Mouse (Mus musculus): Measurements from ENCODE around the gene Jag2. TPM values are rescaled to one million over a fixed set of nuclear protein-coding genes. Genes with fewer than 3 reads are reported as not detected.

Gene Jag2
- polyA plus RNA-seq, 1 experiment from 2014 or later: 13.1 TPM

GRCm38 (mm10) chr12:112917906-112918305 lies 11.7 kb downstream of the Jag2 start:
- no peak overlapping the region for H3K4me2 ChIP-seq (ENCODE audit: low read depth, low read length)

GRCm38 (mm10) chr12:112917486-112917885 lies 12.1 kb downstream of the Jag2 start:
- no peaks in the 10 kb centered on the region for H3K4me1 ChIP-seq (ENCODE audit: control insufficient read depth, insufficient read depth, low read length)
- WGBS: 76% methylated on average over 11 of the region's 11 CpGs
- no peaks in the 10 kb centered on the region for H3K27me3 ChIP-seq (replicated peaks; ENCODE audit: control insufficient read depth, insufficient read depth, low read length)
- no peak for ATAC-seq (ENCODE audit: low read depth)
- H3K4me2 ChIP-seq (ENCODE audit: low read depth, low read length): no peak overlapping the region
- no peaks in the 10 kb centered on the region for H3K9me3 ChIP-seq (ENCODE audit: control insufficient read depth, low read length)
- 0 out of 2 replicates have a peak, but pooled peaks cover 3% of the 10 kb centered on the region for H3K36me3 ChIP-seq (ENCODE audit: control insufficient read depth, insufficient read depth, low read length)
- no peak overlapping the region for H3K27ac ChIP-seq (replicated peaks; ENCODE audit: low read depth, low read length)
- H3K9ac ChIP-seq (ENCODE audit: low read depth, low read length): no peak overlapping the region
- H3K4me3 ChIP-seq (ENCODE audit: low read depth, low read length): no peak overlapping the region
- no peak for DNase-seq (ENCODE audit: low spot score)

More at GRCm38 (mm10) chr12:112917906-112918305, 11.7 kb downstream of the Jag2 start:
- no peak overlapping the region for H3K4me3 ChIP-seq (ENCODE audit: low read depth, low read length)
- no peaks in the 10 kb centered on the region for H3K9me3 ChIP-seq (ENCODE audit: control insufficient read depth, low read length)
- H3K27ac ChIP-seq (replicated peaks; ENCODE audit: low read depth, low read length): no peak overlapping the region
- H3K36me3 ChIP-seq (ENCODE audit: control insufficient read depth, insufficient read depth, low read length): 0 out of 2 replicates have a peak, but pooled peaks cover 3% of the 10 kb centered on the region
- WGBS: 49% methylated on average over 6 of the region's 8 CpGs
- no peaks in the 10 kb centered on the region for H3K27me3 ChIP-seq (replicated peaks; ENCODE audit: control insufficient read depth, insufficient read depth, low read length)
- H3K4me1 ChIP-seq (ENCODE audit: control insufficient read depth, insufficient read depth, low read length): no peaks in the 10 kb centered on the region
- no peak overlapping the region for H3K9ac ChIP-seq (ENCODE audit: low read depth, low read length)
- DNase-seq (ENCODE audit: low spot score) (no peak), ATAC-seq (ENCODE audit: low read depth) (no peak)

GRCm38 (mm10) chr12:112916698-112917400 lies 12.7 kb downstream of the Jag2 start:
- Histone ChIP-seq H3K27ac (replicated peaks; ENCODE audit: low read depth, low read length) (no peak overlapping the region), H3K36me3 (ENCODE audit: control insufficient read depth, insufficient read depth, low read length) (0 out of 2 replicates have a peak, but pooled peaks cover 3% of the 10 kb centered on the region), H3K4me3 (ENCODE audit: low read depth, low read length) (no peak overlapping the region), H3K4me2 (ENCODE audit: low read depth, low read length) (no peak overlapping the region), H3K4me1 (ENCODE audit: control insufficient read depth, insufficient read depth, low read length) (no peaks in the 10 kb centered on the region), H3K9me3 (ENCODE audit: control insufficient read depth, low read length) (no peaks in the 10 kb centered on the region), H3K9ac (ENCODE audit: low read depth, low read length) (no peak overlapping the region), H3K27me3 (replicated peaks; ENCODE audit: control insufficient read depth, insufficient read depth, low read length) (no peaks in the 10 kb centered on the region)
- ATAC-seq (ENCODE audit: low read depth) (peak; percentile 26; the same call in 1 of the 2 replicates), DNase-seq (ENCODE audit: low spot score) (no peak)
- WGBS: 85% methylated on average over 12 of the region's 16 CpGs

GRCm38 (mm10) chr12:112915587-112915986 lies 14.0 kb downstream of the Jag2 start:
- no peak for DNase-seq (ENCODE audit: low spot score)
- Histone ChIP-seq H3K9me3 (ENCODE audit: control insufficient read depth, low read length) (no peaks in the 10 kb centered on the region), H3K36me3 (ENCODE audit: control insufficient read depth, insufficient read depth, low read length) (0 out of 2 replicates have a peak, but pooled peaks cover 3% of the 10 kb centered on the region), H3K9ac (ENCODE audit: low read depth, low read length) (no peak overlapping the region), H3K27me3 (replicated peaks; ENCODE audit: control insufficient read depth, insufficient read depth, low read length) (no peaks in the 10 kb centered on the region), H3K4me1 (ENCODE audit: control insufficient read depth, insufficient read depth, low read length) (no peaks in the 10 kb centered on the region), H3K4me3 (ENCODE audit: low read depth, low read length) (no peak overlapping the region), H3K4me2 (ENCODE audit: low read depth, low read length) (no peak overlapping the region), H3K27ac (replicated peaks; ENCODE audit: low read depth, low read length) (no peak overlapping the region)
- ATAC-seq (ENCODE audit: low read depth): no peak
- WGBS: 72% methylated on average over 13 of the region's 13 CpGs

- Histone ChIP-seq H3K36me3 (ENCODE audit: control insufficient read depth, insufficient read depth, low read length) (0 out of 2 replicates have a peak, but pooled peaks cover 3% of the 10 kb centered on the region), H3K27me3 (replicated peaks; ENCODE audit: control insufficient read depth, insufficient read depth, low read length) (no peaks in the 10 kb centered on the region), H3K4me1 (ENCODE audit: control insufficient read depth, insufficient read depth, low read length) (no peaks in the 10 kb centered on the region), H3K4me3 (ENCODE audit: low read depth, low read length) (no peak overlapping the region), H3K9ac (ENCODE audit: low read depth, low read length) (no peak overlapping the region), H3K9me3 (ENCODE audit: control insufficient read depth, low read length) (no peaks in the 10 kb centered on the region), H3K27ac (replicated peaks; ENCODE audit: low read depth, low read length) (no peak overlapping the region), H3K4me2 (ENCODE audit: low read depth, low read length) (no peak overlapping the region)
- DNase-seq (ENCODE audit: low spot score): no peak
- WGBS: 65% methylated on average over 9 of the region's 11 CpGs
- ATAC-seq (ENCODE audit: low read depth): no peak
Measured at GRCm38 (mm10) chr12:112914527-112914926, 15.0 kb downstream of the Jag2 start.

- ATAC-seq (ENCODE audit: low read depth) (no peak), DNase-seq (ENCODE audit: low spot score) (no peak)
- Histone ChIP-seq H3K4me3 (ENCODE audit: low read depth, low read length) (no peak overlapping the region), H3K36me3 (ENCODE audit: control insufficient read depth, insufficient read depth, low read length) (0 out of 2 replicates have a peak, but pooled peaks cover 3% of the 10 kb centered on the region), H3K27ac (replicated peaks; ENCODE audit: low read depth, low read length) (no peak overlapping the region), H3K4me2 (ENCODE audit: low read depth, low read length) (no peak overlapping the region), H3K9ac (ENCODE audit: low read depth, low read length) (no peak overlapping the region), H3K4me1 (ENCODE audit: control insufficient read depth, insufficient read depth, low read length) (no peaks in the 10 kb centered on the region), H3K9me3 (ENCODE audit: control insufficient read depth, low read length) (no peaks in the 10 kb centered on the region), H3K27me3 (replicated peaks; ENCODE audit: control insufficient read depth, insufficient read depth, low read length) (no peaks in the 10 kb centered on the region)
- 80% methylated on average over 24 of the region's 28 CpGs for WGBS
Measured at GRCm38 (mm10) chr12:112912951-112913745, 16.4 kb downstream of the Jag2 start.

- no peak for DNase-seq (ENCODE audit: low spot score)
- Histone ChIP-seq H3K27me3 (replicated peaks; ENCODE audit: control insufficient read depth, insufficient read depth, low read length) (no peaks in the 10 kb centered on the region), H3K9ac (ENCODE audit: low read depth, low read length) (no peak overlapping the region), H3K36me3 (ENCODE audit: control insufficient read depth, insufficient read depth, low read length) (0 out of 2 replicates have a peak, but pooled peaks cover 3% of the 10 kb centered on the region), H3K4me1 (ENCODE audit: control insufficient read depth, insufficient read depth, low read length) (no peaks in the 10 kb centered on the region), H3K9me3 (ENCODE audit: control insufficient read depth, low read length) (no peaks in the 10 kb centered on the region), H3K27ac (replicated peaks; ENCODE audit: low read depth, low read length) (no peak overlapping the region), H3K4me3 (ENCODE audit: low read depth, low read length) (no peak overlapping the region), H3K4me2 (ENCODE audit: low read depth, low read length) (no peak overlapping the region)
- 85% methylated on average over 15 of the region's 17 CpGs for WGBS
- no peak for ATAC-seq (ENCODE audit: low read depth)
Measured at GRCm38 (mm10) chr12:112911701-112912100, 17.9 kb downstream of the Jag2 start.

GRCm38 (mm10) chr12:112908991-112909390 lies 20.6 kb downstream of the Jag2 start:
- ATAC-seq (ENCODE audit: low read depth) (no peak), DNase-seq (ENCODE audit: low spot score) (no peak)
- no peak overlapping the region for H3K4me3 ChIP-seq (ENCODE audit: low read depth, low read length)
- H3K27ac ChIP-seq (replicated peaks; ENCODE audit: low read depth, low read length): no peak overlapping the region
- no peaks in the 10 kb centered on the region for H3K4me1 ChIP-seq (ENCODE audit: control insufficient read depth, insufficient read depth, low read length)
- H3K9ac ChIP-seq (ENCODE audit: low read depth, low read length): no peak overlapping the region
- no peak overlapping the region for H3K4me2 ChIP-seq (ENCODE audit: low read depth, low read length)
- H3K36me3 ChIP-seq (ENCODE audit: control insufficient read depth, insufficient read depth, low read length): no peaks in the 10 kb centered on the region
- no peaks in the 10 kb centered on the region for H3K27me3 ChIP-seq (replicated peaks; ENCODE audit: control insufficient read depth, insufficient read depth, low read length)
- no peaks in the 10 kb centered on the region for H3K9me3 ChIP-seq (ENCODE audit: control insufficient read depth, low read length)
- 97% methylated on average over 22 of the region's 22 CpGs for WGBS
